Mouse (Mus musculus) CH12.LX (cell line): ENCODE data around the gene Plch1.

ENCODE experiments used
- CTCF ChIP-seq, 2 experiments: IDR thresholded peaks in 1 of 2; conservative IDR thresholded peaks in 1 of 2; 2 replicates each; pipeline ENCODE4 v1.5.1; 2011 to 2012; ENCODE audit warnings: low read depth in 2 of 2, low read length in 2 of 2, improper control_type of control experiment in 1 of 2, inconsistent platforms in 1 of 2, mild to moderate bottlenecking in 1 of 2, moderate library complexity in 1 of 2
- EP300 ChIP-seq: IDR thresholded peaks from 2 replicates; pipeline ENCODE4 v1.6.1; 2011; ENCODE audit warnings: low read length, improper control_type of control experiment
- KAT2A ChIP-seq: IDR thresholded peaks from 2 replicates; pipeline ENCODE4 v1.6.1; 2012; ENCODE audit warnings: low read length, improper control_type of control experiment, inconsistent platforms; ENCODE audit not compliant: insufficient replicate concordance
- MAX ChIP-seq: IDR thresholded peaks from 2 replicates; pipeline ENCODE4 v1.6.1; 2011; ENCODE audit warnings: low read length, improper control_type of control experiment
- NELFE ChIP-seq: IDR thresholded peaks from 2 replicates; pipeline ENCODE4 v1.6.1; 2011; ENCODE audit warnings: low read depth, low read length, improper control_type of control experiment
- NRF1 ChIP-seq: IDR thresholded peaks from 2 replicates; pipeline ENCODE4 v1.6.1; 2014; ENCODE audit warnings: low read depth, mild to moderate bottlenecking, inconsistent platforms, low read length, improper control_type of control experiment, moderate library complexity
- POLR2A ChIP-seq: IDR thresholded peaks from 2 replicates; pipeline ENCODE4 v1.6.1; 2011; ENCODE audit warnings: low read depth, mild to moderate bottlenecking, improper control_type of control experiment, low read length
- SIN3A ChIP-seq: IDR thresholded peaks from 2 replicates; pipeline ENCODE4 v1.6.1; 2012; ENCODE audit warnings: low read length, improper control_type of control experiment, inconsistent platforms
- ZC3H11A ChIP-seq: IDR thresholded peaks from 2 replicates; pipeline ENCODE4 v1.6.1; 2012; ENCODE audit warnings: low read depth, mild to moderate bottlenecking, inconsistent platforms, low read length, improper control_type of control experiment

DNA sequence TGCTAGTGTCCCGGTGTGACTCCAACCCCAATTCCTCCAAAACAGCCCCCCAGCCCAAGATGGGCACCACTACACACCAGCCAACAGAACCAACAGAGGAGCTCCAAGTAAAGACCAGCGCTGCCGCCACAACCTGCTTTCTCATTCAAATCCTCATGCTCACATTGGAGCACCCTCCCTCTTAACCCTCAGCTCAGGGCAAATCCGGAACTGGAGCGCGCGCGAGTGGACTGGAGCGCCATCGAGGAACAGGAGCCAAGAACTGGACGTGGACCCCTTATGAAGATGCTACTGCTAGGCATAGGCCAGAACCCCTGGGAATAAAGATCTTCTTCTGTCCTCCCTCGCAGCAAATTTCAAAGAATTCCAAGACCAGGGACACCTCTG is at the start of gene Plch1:
- TF ChIP-seq NELFE: no peak
- no peak for TF ChIP-seq EP300
- TF ChIP-seq KAT2A: no peak
- TF ChIP-seq MAX: no peak
- TF ChIP-seq SIN3A: no peak
- no peak for TF ChIP-seq CTCF (conservative IDR thresholded peaks at IDR 0.05 in 1 of 2, IDR thresholded peaks at IDR 0.05 in 1 of 2; ENCODE audit: low read depth in 2 of 2, low read length in 2 of 2)
- no peak for TF ChIP-seq POLR2A
- TF ChIP-seq ZC3H11A: no peak
- no peak for TF ChIP-seq NRF1
